Mouse (Mus musculus): ENCODE data around the gene Rpl36. TPM values are rescaled to one million over a fixed set of nuclear protein-coding genes. Genes with fewer than 3 reads are reported as not detected.
A peak's percentile ranks its signal among the peaks of the same experiment; 100 is the strongest.
"Not testable (repeated sequence)": the region's sequence is repeated elsewhere in the genome, so short reads cannot be mapped to it uniquely, and the experiment has no call there.

The Rpl36 gene
- polyA plus RNA-seq, 1 experiment from 2014 or later, result 1,168 TPM

DNA sequence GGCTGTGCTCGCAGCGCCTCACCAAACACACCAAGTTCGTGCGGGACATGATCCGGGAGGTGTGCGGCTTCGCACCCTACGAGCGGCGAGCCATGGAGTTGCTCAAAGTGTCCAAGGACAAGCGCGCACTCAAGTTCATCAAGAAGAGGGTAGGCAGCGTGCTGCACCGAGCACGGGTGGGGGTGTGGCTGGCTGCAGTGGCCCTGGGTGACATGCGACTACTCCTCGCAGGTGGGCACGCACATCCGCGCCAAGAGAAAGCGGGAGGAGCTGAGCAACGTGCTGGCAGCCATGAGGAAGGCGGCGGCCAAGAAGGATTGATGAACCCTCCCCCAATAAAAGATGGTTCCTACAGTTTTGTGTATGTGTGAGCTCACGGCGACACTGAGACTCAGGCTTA, 677 bp downstream of the Rpl36 start:
- not testable (repeated sequence) for H3K9me3 ChIP-seq (ENCODE audit: control insufficient read depth, low read length); H3K27me3 ChIP-seq (ENCODE audit: control insufficient read depth, insufficient read depth, low read length); ATAC-seq (ENCODE audit: low FRiP score, low TSS enrichment); DNase-seq
- Histone ChIP-seq H3K27ac (replicated peaks; ENCODE audit: low read depth, low read length) (peak overlapping the region; percentile 91), H3K36me3 (ENCODE audit: control insufficient read depth, insufficient read depth, low read length) (peaks cover 49% of the 10 kb centered on the region), H3K4me3 (replicated peaks; ENCODE audit: low read depth, low read length) (peak overlapping the region; percentile 68), H3K4me2 (ENCODE audit: low read length) (peak overlapping the region; percentile 70), H3K9ac (replicated peaks; ENCODE audit: low read length) (peak overlapping the region; percentile 67), H3K4me1 (ENCODE audit: control insufficient read depth, insufficient read depth, low read length) (peaks cover 19% of the 10 kb centered on the region)
- under 1% methylated on average over 26 of the region's 26 CpGs for WGBS

DNA sequence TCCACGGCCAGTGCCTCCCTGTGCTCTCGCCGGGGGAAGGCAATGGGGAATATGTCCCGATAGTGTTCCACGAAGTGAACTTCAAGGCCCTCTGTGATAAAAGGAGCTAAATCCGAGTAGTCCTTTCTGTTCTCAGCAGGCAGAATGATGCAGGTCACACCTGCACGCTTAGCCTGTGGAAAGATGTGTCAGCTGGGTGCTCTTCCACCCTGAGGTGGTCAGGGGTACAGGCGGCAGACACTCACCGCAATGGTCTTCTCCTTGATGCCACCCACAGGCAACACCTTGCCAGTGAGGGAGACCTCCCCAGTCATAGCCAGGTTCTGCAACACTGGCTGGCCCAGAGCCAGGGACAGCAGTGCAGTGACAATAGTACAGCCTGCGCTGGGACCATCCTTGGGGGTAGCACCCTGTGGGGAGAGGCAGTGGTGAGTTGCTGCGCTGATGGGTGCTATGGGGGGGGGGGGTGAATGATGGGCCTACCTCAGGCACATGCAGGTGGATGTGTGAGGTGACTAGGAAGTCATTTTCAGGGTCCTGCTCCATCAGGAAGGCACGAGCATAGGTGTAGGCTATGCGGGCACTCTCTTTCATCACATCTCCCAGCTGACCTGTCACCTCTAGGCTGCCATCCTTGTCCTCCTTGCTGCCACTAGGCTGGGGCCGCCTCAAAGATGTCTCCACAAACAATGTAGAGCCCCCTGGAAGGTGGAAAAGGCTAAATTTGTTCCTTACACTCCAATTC, 1.3 kb downstream of the Rpl36 start:
- DNase-seq (no peak), ATAC-seq (ENCODE audit: low FRiP score, low TSS enrichment) (no peak)
- Histone ChIP-seq H3K9ac (replicated peaks; ENCODE audit: low read length) (peak overlapping the region; percentile 67), H3K4me2 (ENCODE audit: low read length) (peak overlapping the region; percentile 70), H3K4me1 (ENCODE audit: control insufficient read depth, insufficient read depth, low read length) (peaks cover 17% of the 10 kb centered on the region), H3K27ac (replicated peaks; ENCODE audit: low read depth, low read length) (no peak overlapping the region), H3K4me3 (replicated peaks; ENCODE audit: low read depth, low read length) (peak overlapping the region; percentile 68), H3K9me3 (ENCODE audit: control insufficient read depth, low read length) (no peaks in the 10 kb centered on the region), H3K27me3 (ENCODE audit: control insufficient read depth, insufficient read depth, low read length) (no peaks in the 10 kb centered on the region), H3K36me3 (ENCODE audit: control insufficient read depth, insufficient read depth, low read length) (peaks cover 56% of the 10 kb centered on the region)
- WGBS, result 34% methylated on average over 14 of the region's 14 CpGs

DNA sequence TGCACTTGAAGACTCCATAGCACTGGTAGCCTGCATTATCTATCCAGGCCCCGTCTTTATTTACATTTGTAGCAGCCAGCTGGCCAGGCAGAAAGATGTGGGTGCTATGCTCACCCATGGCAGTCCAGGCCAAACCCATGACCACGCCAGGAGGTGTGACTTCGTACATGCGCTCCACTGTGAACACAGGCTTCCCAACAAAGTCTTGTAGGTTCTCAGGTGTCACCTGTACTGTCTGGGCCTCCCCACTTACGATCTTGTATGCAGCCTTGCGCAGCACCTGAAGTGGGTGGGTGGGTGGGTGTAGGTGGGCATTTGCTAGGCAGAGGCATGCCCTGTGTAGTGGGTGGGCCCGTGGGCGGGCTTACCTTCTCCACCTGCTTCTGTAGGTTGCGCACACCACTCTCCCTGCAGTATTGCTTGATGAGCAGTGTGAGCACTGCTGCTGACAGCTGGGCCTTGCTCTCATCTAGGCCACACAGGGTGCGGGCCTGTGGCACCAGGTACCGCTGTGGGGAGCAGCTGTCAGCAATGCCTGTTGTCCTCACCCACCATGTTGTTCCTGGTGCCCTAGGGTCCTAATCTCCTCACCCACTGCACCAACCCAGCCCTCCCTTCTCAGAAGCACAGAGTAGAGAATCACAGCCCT, 2.0 kb downstream of the Rpl36 start:
- no peaks in the 10 kb centered on the region for H3K9me3 ChIP-seq (ENCODE audit: control insufficient read depth, low read length)
- H3K4me1 ChIP-seq (ENCODE audit: control insufficient read depth, insufficient read depth, low read length), result peaks cover 14% of the 10 kb centered on the region
- ATAC-seq (ENCODE audit: low FRiP score, low TSS enrichment) (no peak), DNase-seq (no peak)
- H3K4me2 ChIP-seq (ENCODE audit: low read length), result no peak overlapping the region
- no peak overlapping the region for H3K27ac ChIP-seq (replicated peaks; ENCODE audit: low read depth, low read length)
- H3K9ac ChIP-seq (replicated peaks; ENCODE audit: low read length), result 0 out of 2 replicates have a peak overlapping the region, but pooled peaks have one; percentile 67
- no peaks in the 10 kb centered on the region for H3K27me3 ChIP-seq (ENCODE audit: control insufficient read depth, insufficient read depth, low read length)
- 91% methylated on average over 11 of the region's 11 CpGs for WGBS
- H3K36me3 ChIP-seq (ENCODE audit: control insufficient read depth, insufficient read depth, low read length), result peaks cover 63% of the 10 kb centered on the region
- no peak overlapping the region for H3K4me3 ChIP-seq (replicated peaks; ENCODE audit: low read depth, low read length)

DNA sequence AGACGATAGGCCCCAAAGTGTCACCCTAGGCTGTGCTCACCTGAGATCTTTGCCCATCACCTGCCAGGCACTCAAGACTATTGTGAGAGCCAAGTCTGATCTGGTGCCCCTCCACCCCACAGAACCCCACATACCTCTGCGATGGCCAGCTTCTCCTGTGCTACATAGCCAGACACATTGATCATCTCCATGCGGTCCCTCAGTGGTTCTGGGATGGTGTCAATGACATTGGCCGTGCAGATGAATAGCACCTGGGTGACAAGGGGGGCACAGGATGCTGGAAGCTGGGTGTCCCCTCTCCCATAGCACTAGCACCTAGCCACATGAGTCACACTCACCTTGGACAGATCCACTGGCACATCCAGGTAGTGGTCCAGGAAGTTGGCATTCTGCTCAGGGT, 2.6 kb downstream of the Rpl36 start:
- whole genome bisulfite sequencing, result 91% methylated on average over 4 of the region's 4 CpGs
- ATAC-seq (ENCODE audit: low FRiP score, low TSS enrichment) (no peak), DNase-seq (no peak)
- Histone ChIP-seq H3K4me2 (ENCODE audit: low read length) (no peak overlapping the region), H3K9ac (replicated peaks; ENCODE audit: low read length) (no peak overlapping the region), H3K4me1 (ENCODE audit: control insufficient read depth, insufficient read depth, low read length) (peaks cover 12% of the 10 kb centered on the region), H3K27ac (replicated peaks; ENCODE audit: low read depth, low read length) (no peak overlapping the region), H3K4me3 (replicated peaks; ENCODE audit: low read depth, low read length) (no peak overlapping the region), H3K36me3 (ENCODE audit: control insufficient read depth, insufficient read depth, low read length) (peaks cover 68% of the 10 kb centered on the region), H3K27me3 (ENCODE audit: control insufficient read depth, insufficient read depth, low read length) (no peaks in the 10 kb centered on the region), H3K9me3 (ENCODE audit: control insufficient read depth, low read length) (no peaks in the 10 kb centered on the region)

DNA sequence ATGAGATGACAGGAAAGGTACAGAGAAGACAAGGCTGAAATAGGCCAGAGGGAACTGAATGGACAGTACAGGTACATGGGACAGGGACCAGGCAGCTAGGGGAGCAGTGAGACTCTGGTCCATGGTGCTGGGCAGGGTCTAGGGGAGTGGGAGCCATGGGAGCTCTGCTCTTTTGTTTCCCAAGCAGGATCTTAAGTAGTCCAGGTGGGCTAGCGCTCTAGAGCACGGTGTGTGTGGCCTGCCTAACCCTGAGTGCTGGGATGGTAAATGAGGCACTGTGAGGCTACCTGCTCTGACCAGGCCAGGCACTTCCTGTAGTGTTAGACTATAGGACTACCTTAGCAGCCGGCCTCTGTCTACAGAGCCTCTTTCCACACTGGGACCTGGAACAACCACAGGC, 3.5 kb downstream of the Rpl36 start:
- H3K9me3 ChIP-seq (ENCODE audit: control insufficient read depth, low read length), result no peaks in the 10 kb centered on the region
- 89% methylated on average over 3 of the region's 3 CpGs for WGBS
- peaks cover 74% of the 10 kb centered on the region for H3K36me3 ChIP-seq (ENCODE audit: control insufficient read depth, insufficient read depth, low read length)

DNA sequence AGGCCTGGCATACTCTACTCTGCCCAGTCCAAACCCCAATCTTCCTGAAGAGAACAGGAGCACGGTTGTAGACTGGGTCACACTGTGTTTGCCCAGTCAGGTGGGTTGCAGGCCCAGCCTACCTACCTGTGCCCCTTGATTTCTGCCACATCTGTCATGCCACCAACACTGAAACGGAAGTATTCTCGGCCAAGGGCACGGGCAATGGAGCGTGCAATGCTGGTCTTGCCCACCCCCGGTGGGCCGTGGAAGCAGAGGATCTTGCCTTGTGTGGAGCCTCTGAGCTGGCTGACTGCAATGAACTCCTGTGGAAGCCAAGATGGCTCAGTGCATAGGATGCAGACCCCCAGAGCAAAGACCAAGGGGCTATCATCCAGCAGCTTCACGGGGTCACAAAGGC, 4.4 kb downstream of the Rpl36 start:
- peaks cover 12% of the 10 kb centered on the region for H3K4me1 ChIP-seq (ENCODE audit: control insufficient read depth, insufficient read depth, low read length)
- H3K27ac ChIP-seq (replicated peaks; ENCODE audit: low read depth, low read length), result no peak overlapping the region
- H3K4me2 ChIP-seq (ENCODE audit: low read length), result no peak overlapping the region
- ATAC-seq (ENCODE audit: low FRiP score, low TSS enrichment) (no peak), DNase-seq (no peak)
- H3K9me3 ChIP-seq (ENCODE audit: control insufficient read depth, low read length), result no peaks in the 10 kb centered on the region
- H3K27me3 ChIP-seq (ENCODE audit: control insufficient read depth, insufficient read depth, low read length), result no peaks in the 10 kb centered on the region
- H3K36me3 ChIP-seq (ENCODE audit: control insufficient read depth, insufficient read depth, low read length), result peaks cover 83% of the 10 kb centered on the region
- H3K9ac ChIP-seq (replicated peaks; ENCODE audit: low read length), result no peak overlapping the region
- no peak overlapping the region for H3K4me3 ChIP-seq (replicated peaks; ENCODE audit: low read depth, low read length)
- 94% methylated on average over 8 of the region's 8 CpGs for WGBS

More for the DNA sequence above, 3.5 kb downstream of the Rpl36 start:
- Histone ChIP-seq H3K27me3 (ENCODE audit: control insufficient read depth, insufficient read depth, low read length) (no peaks in the 10 kb centered on the region), H3K4me3 (replicated peaks; ENCODE audit: low read depth, low read length) (no peak overlapping the region), H3K4me1 (ENCODE audit: control insufficient read depth, insufficient read depth, low read length) (peaks cover 12% of the 10 kb centered on the region), H3K4me2 (ENCODE audit: low read length) (no peak overlapping the region), H3K27ac (replicated peaks; ENCODE audit: low read depth, low read length) (no peak overlapping the region), H3K9ac (replicated peaks; ENCODE audit: low read length) (no peak overlapping the region)
- ATAC-seq (ENCODE audit: low FRiP score, low TSS enrichment), result no peak
- no peak for DNase-seq

DNA sequence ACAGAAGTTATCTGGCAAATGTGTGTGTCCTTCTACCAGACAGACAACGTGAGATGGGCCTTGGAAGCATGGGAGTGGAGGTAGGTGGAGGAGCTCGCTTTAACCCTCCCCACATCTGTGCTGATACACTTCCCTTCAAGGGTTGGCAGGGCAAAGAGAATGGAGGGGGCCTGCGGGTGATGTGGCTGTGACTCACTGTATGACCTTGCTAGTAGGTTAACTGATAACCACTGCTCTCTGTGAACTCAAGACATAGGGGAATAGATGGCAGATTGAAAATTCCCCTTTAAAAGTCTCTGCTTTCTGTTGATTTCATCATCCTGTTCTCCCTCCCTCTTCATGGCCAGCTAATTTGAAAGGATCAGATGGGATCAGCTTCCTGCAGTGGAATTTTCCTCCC, 12.3 kb downstream of the Rpl36 start:
- no peak overlapping the region for H3K9ac ChIP-seq (replicated peaks; ENCODE audit: low read length)
- H3K9me3 ChIP-seq (ENCODE audit: control insufficient read depth, low read length), result no peaks in the 10 kb centered on the region
- 82% methylated on average over 3 of the region's 3 CpGs for WGBS
- peak overlapping the region; percentile 91 for H3K4me2 ChIP-seq (ENCODE audit: low read length)
- peaks cover 20% of the 10 kb centered on the region for H3K4me1 ChIP-seq (ENCODE audit: control insufficient read depth, insufficient read depth, low read length)
- DNase-seq (no peak), ATAC-seq (ENCODE audit: low FRiP score, low TSS enrichment) (no peak)
- peaks cover 25% of the 10 kb centered on the region for H3K36me3 ChIP-seq (ENCODE audit: control insufficient read depth, insufficient read depth, low read length)
- peak overlapping the region; percentile 93; the same call in 1 of the 2 replicates for H3K4me3 ChIP-seq (replicated peaks; ENCODE audit: low read depth, low read length)
- no peaks in the 10 kb centered on the region for H3K27me3 ChIP-seq (ENCODE audit: control insufficient read depth, insufficient read depth, low read length)
- H3K27ac ChIP-seq (replicated peaks; ENCODE audit: low read depth, low read length), result no peak overlapping the region

DNA sequence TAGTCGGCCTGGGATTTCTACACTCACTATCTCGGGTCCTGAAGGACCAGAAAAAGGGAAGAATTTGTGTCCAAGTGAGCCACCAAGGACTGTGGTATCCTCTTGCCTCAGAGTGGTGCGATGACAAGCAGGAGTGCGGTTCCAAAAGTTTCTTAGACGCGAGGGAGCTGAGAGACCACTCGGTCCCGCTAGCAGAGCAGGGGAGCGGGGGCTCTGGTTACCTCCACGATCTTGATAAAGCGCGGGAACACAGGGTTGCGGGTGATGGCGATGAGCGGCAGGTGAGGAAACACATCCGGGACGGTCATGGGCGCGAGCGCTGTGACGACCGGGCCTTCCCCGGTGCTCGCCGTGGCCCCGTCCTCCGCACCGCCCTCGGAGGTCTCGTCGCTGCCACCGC, 13.0 kb downstream of the Rpl36 start:
- Histone ChIP-seq H3K36me3 (ENCODE audit: control insufficient read depth, insufficient read depth, low read length) (peaks cover 20% of the 10 kb centered on the region), H3K4me3 (replicated peaks; ENCODE audit: low read depth, low read length) (peak overlapping the region; percentile 93), H3K9me3 (ENCODE audit: control insufficient read depth, low read length) (no peaks in the 10 kb centered on the region), H3K27ac (replicated peaks; ENCODE audit: low read depth, low read length) (peak overlapping the region; percentile 78), H3K4me2 (ENCODE audit: low read length) (peak overlapping the region; percentile 91), H3K27me3 (ENCODE audit: control insufficient read depth, insufficient read depth, low read length) (no peaks in the 10 kb centered on the region), H3K4me1 (ENCODE audit: control insufficient read depth, insufficient read depth, low read length) (peaks cover 20% of the 10 kb centered on the region), H3K9ac (replicated peaks; ENCODE audit: low read length) (peak overlapping the region; percentile 77)
- WGBS, result 1% methylated on average over 32 of the region's 32 CpGs
- no peak for DNase-seq
- ATAC-seq (ENCODE audit: low FRiP score, low TSS enrichment), result no peak; the same call in 1 of the 2 replicates

Data from midbrain, embryonic 14.5 days (tissue).